Mouse (Mus musculus) hindbrain, embryonic 13.5 days (tissue): Measurements from ENCODE around the gene Cdk6. TPM values are rescaled to one million over a fixed set of nuclear protein-coding genes. Genes with fewer than 3 reads are reported as not detected.

Experiments used
- ATAC-seq: fragments of 200-750 bp; cut with Nextera tagmentation; 2 replicates; pipeline ENCODE4 v1.8.0; 2017; ENCODE audit warnings: moderate TSS enrichment; ENCODE audit not compliant: low FRiP score
- H3K27ac ChIP-seq: fragments of 300-500 bp; sonication (generic); 2 replicates; pipeline ENCODE4 v1.5.1; 2015; ENCODE audit warnings: inconsistent platforms, mild to moderate bottlenecking, moderate library complexity
- H3K27me3 ChIP-seq: fragments of 300-500 bp; sonication (generic); 2 replicates; pipeline ENCODE4 v1.6.1; 2015; ENCODE audit warnings: mild to moderate bottlenecking, inconsistent platforms
- H3K36me3 ChIP-seq: fragments of 300-500 bp; sonication (generic); 2 replicates; pipeline ENCODE4 v1.6.1; 2015; ENCODE audit warnings: mild to moderate bottlenecking, inconsistent platforms
- H3K4me1 ChIP-seq: fragments of 300-500 bp; sonication (generic); replicated peaks from 2 replicates; pipeline ENCODE4 v1.6.1; 2015; ENCODE audit warnings: inconsistent platforms
- H3K4me2 ChIP-seq: fragments of 300-500 bp; sonication (generic); 2 replicates; pipeline ENCODE4 v1.6.1; 2015; ENCODE audit warnings: inconsistent platforms, mild to moderate bottlenecking, moderate library complexity
- H3K4me3 ChIP-seq: fragments of 300-500 bp; sonication (generic); 2 replicates; pipeline ENCODE4 v1.5.1; 2015; ENCODE audit warnings: mild to moderate bottlenecking, inconsistent platforms
- H3K9ac ChIP-seq: fragments of 300-500 bp; sonication (generic); 2 replicates; pipeline ENCODE4 v1.6.1; 2015; ENCODE audit warnings: mild to moderate bottlenecking, inconsistent platforms
- H3K9me3 ChIP-seq: fragments of 300-500 bp; sonication (generic); 2 replicates; pipeline ENCODE4 v1.6.1; 2016; ENCODE audit warnings: inconsistent platforms
- WGBS: fragments of 180-500 bp; shearing (Covaris S2); methylation state at CpG from one replicate; pipeline ENCODE4 v1.1.7; 2015; 5-methylcytosine and 5-hydroxymethylcytosine counted together
- polyA plus RNA-seq: library from polyadenylated mRNA; unstranded; fragments of >200 nt; fragmentation: Nextera tagmentation; extraction: Ambion mirVana; gene quantifications from 2 replicates; pipeline ENCODE4 v1.2.1, GENCODE M21; 2015

The Cdk6 gene
- polyA plus RNA-seq, 1 experiment from 2014 or later = 11.8 TPM

- Histone ChIP-seq H3K36me3 (no peaks in the 10 kb centered on the region), H3K27me3 (no peaks in the 10 kb centered on the region), H3K9ac (no peak overlapping the region), H3K4me2 (no peak overlapping the region), H3K27ac (no peak overlapping the region), H3K9me3 (no peaks in the 10 kb centered on the region), H3K4me3 (no peak overlapping the region), H3K4me1 (peaks cover 5% of the 10 kb centered on the region; the same call in 1 of the 2 replicates)
- WGBS = 57% methylated on average over 1 of the region's 1 CpGs
- no peak for ATAC-seq
Measured at GRCm38 (mm10) chr5:3385078-3385477, 43.8 kb downstream of the Cdk6 start.

GRCm38 (mm10) chr5:3386021-3386730 lies 44.9 kb downstream of the Cdk6 start:
- no peaks in the 10 kb centered on the region for H3K27me3 ChIP-seq
- ATAC-seq = no peak
- no peaks in the 10 kb centered on the region for H3K36me3 ChIP-seq
- H3K4me3 ChIP-seq = no peak overlapping the region
- 71% methylated on average over 7 of the region's 7 CpGs for WGBS
- no peaks in the 10 kb centered on the region for H3K9me3 ChIP-seq
- H3K9ac ChIP-seq = no peak overlapping the region
- no peak overlapping the region for H3K27ac ChIP-seq
- no peak overlapping the region for H3K4me2 ChIP-seq
- peaks cover 5% of the 10 kb centered on the region; the same call in 1 of the 2 replicates for H3K4me1 ChIP-seq

- no peak for ATAC-seq
- Histone ChIP-seq H3K9ac (no peak overlapping the region), H3K27ac (no peak overlapping the region), H3K27me3 (no peaks in the 10 kb centered on the region), H3K4me3 (no peak overlapping the region), H3K9me3 (no peaks in the 10 kb centered on the region), H3K4me1 (peaks cover 5% of the 10 kb centered on the region; the same call in 1 of the 2 replicates), H3K36me3 (no peaks in the 10 kb centered on the region), H3K4me2 (no peak overlapping the region)
- 5% methylated on average over 4 of the region's 4 CpGs for whole genome bisulfite sequencing
Measured at GRCm38 (mm10) chr5:3386731-3387087, 45.4 kb downstream of the Cdk6 start.

GRCm38 (mm10) chr5:3387138-3387537 lies 45.9 kb downstream of the Cdk6 start:
- H3K27ac ChIP-seq = no peak overlapping the region
- no peak overlapping the region for H3K9ac ChIP-seq
- WGBS = 48% methylated on average over 5 of the region's 5 CpGs
- no peaks in the 10 kb centered on the region for H3K9me3 ChIP-seq
- H3K4me3 ChIP-seq = no peak overlapping the region
- no peaks in the 10 kb centered on the region for H3K36me3 ChIP-seq
- H3K27me3 ChIP-seq = no peaks in the 10 kb centered on the region
- peaks cover 5% of the 10 kb centered on the region; the same call in 1 of the 2 replicates for H3K4me1 ChIP-seq
- H3K4me2 ChIP-seq = no peak overlapping the region
- ATAC-seq = 0 out of 2 replicates have a peak, but pooled peaks have one; percentile 28

GRCm38 (mm10) chr5:3392856-3393255 lies 51.6 kb downstream of the Cdk6 start:
- Histone ChIP-seq H3K27ac (no peak overlapping the region), H3K4me1 (peaks cover 14% of the 10 kb centered on the region), H3K27me3 (no peaks in the 10 kb centered on the region), H3K4me2 (no peak overlapping the region), H3K4me3 (no peak overlapping the region), H3K36me3 (no peaks in the 10 kb centered on the region), H3K9me3 (no peaks in the 10 kb centered on the region), H3K9ac (no peak overlapping the region)
- 88% methylated on average over 3 of the region's 3 CpGs for WGBS
- no peak for ATAC-seq

GRCm38 (mm10) chr5:3394145-3394544 lies 52.9 kb downstream of the Cdk6 start:
- 90% methylated on average over 7 of the region's 7 CpGs for WGBS
- ATAC-seq = no peak
- no peak overlapping the region for H3K27ac ChIP-seq

GRCm38 (mm10) chr5:3395020-3395419 lies 53.7 kb downstream of the Cdk6 start:
- peak; percentile 50; the same call in 1 of the 2 replicates for ATAC-seq
- H3K9me3 ChIP-seq = no peaks in the 10 kb centered on the region
- 22% methylated on average over 6 of the region's 6 CpGs for WGBS
- peaks cover 17% of the 10 kb centered on the region for H3K4me1 ChIP-seq
- H3K9ac ChIP-seq = no peak overlapping the region
- H3K36me3 ChIP-seq = no peaks in the 10 kb centered on the region
- H3K27ac ChIP-seq = 0 out of 2 replicates have a peak overlapping the region, but pooled peaks have one; percentile 36
- H3K4me2 ChIP-seq = no peak overlapping the region
- no peaks in the 10 kb centered on the region for H3K27me3 ChIP-seq
- H3K4me3 ChIP-seq = no peak overlapping the region

More at GRCm38 (mm10) chr5:3394145-3394544, 52.9 kb downstream of the Cdk6 start:
- Histone ChIP-seq H3K9me3 (no peaks in the 10 kb centered on the region), H3K36me3 (no peaks in the 10 kb centered on the region), H3K27me3 (no peaks in the 10 kb centered on the region), H3K4me3 (no peak overlapping the region), H3K4me2 (no peak overlapping the region), H3K4me1 (peaks cover 14% of the 10 kb centered on the region), H3K9ac (no peak overlapping the region)

- H3K9me3 ChIP-seq = no peaks in the 10 kb centered on the region
- no peak overlapping the region for H3K4me2 ChIP-seq
- no peaks in the 10 kb centered on the region for H3K36me3 ChIP-seq
- no peak for ATAC-seq
- H3K27ac ChIP-seq = no peak overlapping the region
- H3K27me3 ChIP-seq = no peaks in the 10 kb centered on the region
- no peak overlapping the region for H3K9ac ChIP-seq
- no peak overlapping the region for H3K4me3 ChIP-seq
- 94% methylated on average over 6 of the region's 6 CpGs for WGBS
- H3K4me1 ChIP-seq = peaks cover 17% of the 10 kb centered on the region
Measured at GRCm38 (mm10) chr5:3396214-3396613, 54.9 kb downstream of the Cdk6 start.

GRCm38 (mm10) chr5:3396910-3397575 lies 55.8 kb downstream of the Cdk6 start:
- no peak overlapping the region for H3K27ac ChIP-seq
- no peaks in the 10 kb centered on the region for H3K36me3 ChIP-seq
- no peaks in the 10 kb centered on the region for H3K9me3 ChIP-seq
- H3K27me3 ChIP-seq = no peaks in the 10 kb centered on the region
- peaks cover 17% of the 10 kb centered on the region for H3K4me1 ChIP-seq
- H3K4me2 ChIP-seq = no peak overlapping the region
- no peak overlapping the region for H3K4me3 ChIP-seq
- ATAC-seq = no peak
- WGBS = 73% methylated on average over 11 of the region's 11 CpGs
- H3K9ac ChIP-seq = no peak overlapping the region

GRCm38 (mm10) chr5:3399784-3400494 lies 58.7 kb downstream of the Cdk6 start:
- WGBS = 40% methylated on average over 7 of the region's 7 CpGs
- no peaks in the 10 kb centered on the region for H3K27me3 ChIP-seq

GRCm38 (mm10) chr5:3405102-3405501 lies 63.8 kb downstream of the Cdk6 start:
- WGBS = 22% methylated on average over 6 of the region's 6 CpGs
- H3K27ac ChIP-seq = no peak overlapping the region

More at GRCm38 (mm10) chr5:3399784-3400494, 58.7 kb downstream of the Cdk6 start:
- peaks cover 13% of the 10 kb centered on the region for H3K4me1 ChIP-seq
- H3K9ac ChIP-seq = no peak overlapping the region
- H3K36me3 ChIP-seq = no peaks in the 10 kb centered on the region
- H3K4me2 ChIP-seq = no peak overlapping the region
- H3K4me3 ChIP-seq = no peak overlapping the region
- H3K9me3 ChIP-seq = no peaks in the 10 kb centered on the region
- H3K27ac ChIP-seq = peak overlapping the region; percentile 23; the same call in 1 of the 2 replicates
- ATAC-seq = no peak

GRCm38 (mm10) chr5:3405503-3405902 lies 64.2 kb downstream of the Cdk6 start:
- Histone ChIP-seq H3K4me3 (no peak overlapping the region), H3K9ac (no peak overlapping the region), H3K4me1 (peaks cover 11% of the 10 kb centered on the region), H3K27ac (no peak overlapping the region), H3K27me3 (no peaks in the 10 kb centered on the region), H3K4me2 (no peak overlapping the region), H3K36me3 (no peaks in the 10 kb centered on the region), H3K9me3 (no peaks in the 10 kb centered on the region)
- WGBS = 58% methylated on average over 6 of the region's 6 CpGs
- ATAC-seq = no peak

More at GRCm38 (mm10) chr5:3405102-3405501, 63.8 kb downstream of the Cdk6 start:
- no peak for ATAC-seq
- H3K4me3 ChIP-seq = no peak overlapping the region
- no peak overlapping the region for H3K9ac ChIP-seq
- H3K27me3 ChIP-seq = no peaks in the 10 kb centered on the region
- no peaks in the 10 kb centered on the region for H3K9me3 ChIP-seq
- H3K4me1 ChIP-seq = peaks cover 11% of the 10 kb centered on the region
- H3K4me2 ChIP-seq = no peak overlapping the region
- H3K36me3 ChIP-seq = no peaks in the 10 kb centered on the region
